Mouse (Mus musculus) spleen, postnatal 10 days (tissue): ENCODE results near the gene Stxbp5l.
"Not testable (repeated sequence)": the region's sequence is repeated elsewhere in the genome, so short reads cannot be mapped to it uniquely, and the experiment has no call there.

ENCODE experiments used
- DNase-seq, 2 experiments: peaks; one replicate each; pipeline ENCODE4 v3.0.0; 2021 to 2022; ENCODE audit warnings: low spot score in 2 of 2

Gene Stxbp5l

DNA sequence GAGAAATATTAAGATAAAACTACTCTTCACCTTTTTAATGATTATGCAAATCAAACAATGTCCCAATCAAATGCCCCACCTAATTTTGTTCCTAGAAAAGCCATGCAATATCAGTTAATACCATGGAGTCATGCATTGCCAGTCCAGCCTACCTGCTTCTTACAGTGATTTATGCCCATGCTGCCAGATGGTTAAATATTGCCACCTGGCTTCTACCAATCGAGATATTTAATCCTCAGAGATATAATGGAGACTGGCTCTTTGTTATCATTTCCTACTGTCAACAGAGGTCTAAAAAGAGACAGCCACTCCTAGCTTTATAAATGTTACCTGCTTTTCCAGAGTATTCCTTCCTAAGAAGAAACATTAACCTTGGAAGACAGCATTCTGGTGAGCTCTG, 104.6 kb downstream of the Stxbp5l start:
- DNase-seq: no peak

DNA sequence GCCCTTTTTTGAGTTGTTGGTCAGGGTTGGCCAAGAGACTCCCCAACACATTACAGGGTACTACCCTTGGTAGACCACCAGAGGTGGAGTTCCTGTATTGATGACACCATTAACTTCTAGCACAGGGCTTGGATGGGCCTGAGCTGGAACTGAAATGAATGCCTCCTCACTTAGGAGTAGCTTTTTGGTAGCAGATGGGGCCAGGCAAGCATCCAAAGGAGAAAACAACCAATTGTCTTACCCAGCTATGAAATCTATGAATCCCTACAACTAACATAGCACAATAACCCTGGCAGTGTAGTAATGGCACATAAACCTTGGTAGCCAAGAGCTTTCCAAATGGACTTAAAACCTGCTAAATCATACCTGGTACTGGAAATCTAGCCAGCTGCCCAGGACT, 111.1 kb downstream of the Stxbp5l start:
- DNase-seq: no peak

DNA sequence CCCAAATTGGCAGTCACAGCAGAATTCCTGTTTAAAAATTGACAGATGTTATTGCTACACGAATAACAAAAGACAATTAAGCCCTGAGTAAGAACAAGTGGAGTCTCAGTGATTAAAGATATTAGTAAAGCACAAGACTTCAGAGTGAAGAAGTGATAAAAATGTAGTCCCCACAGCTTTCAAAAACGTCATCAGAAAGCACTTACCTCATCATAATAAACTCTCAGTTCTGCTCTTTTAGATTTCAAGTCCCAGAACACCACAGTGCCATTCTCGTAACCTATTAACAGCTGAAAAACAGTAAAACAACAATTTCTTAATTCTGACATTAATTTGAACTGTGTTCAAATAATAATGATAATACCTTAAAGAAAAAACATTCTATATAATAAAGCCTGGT, 123.1 kb downstream of the Stxbp5l start:
- DNase-seq: no peak

DNA sequence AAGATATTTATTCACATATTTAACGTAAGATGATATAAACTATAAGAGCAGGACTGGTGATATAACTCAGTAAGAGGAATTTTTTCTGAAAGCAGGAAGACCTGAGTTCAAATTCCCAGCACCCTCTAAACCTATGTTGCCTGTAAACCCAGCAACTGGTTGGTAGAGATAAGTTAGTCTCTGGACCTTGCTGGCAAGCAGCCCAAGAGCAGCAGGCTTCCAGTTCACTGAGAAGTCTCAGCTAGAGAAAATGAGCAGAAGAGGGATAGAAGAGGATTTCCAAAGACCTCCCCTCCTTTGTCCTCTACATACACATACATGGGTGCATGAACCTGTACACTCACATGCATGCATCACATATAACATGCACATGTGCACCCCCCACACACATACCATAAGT, 165.6 kb downstream of the Stxbp5l start:
- no peak for DNase-seq

DNA sequence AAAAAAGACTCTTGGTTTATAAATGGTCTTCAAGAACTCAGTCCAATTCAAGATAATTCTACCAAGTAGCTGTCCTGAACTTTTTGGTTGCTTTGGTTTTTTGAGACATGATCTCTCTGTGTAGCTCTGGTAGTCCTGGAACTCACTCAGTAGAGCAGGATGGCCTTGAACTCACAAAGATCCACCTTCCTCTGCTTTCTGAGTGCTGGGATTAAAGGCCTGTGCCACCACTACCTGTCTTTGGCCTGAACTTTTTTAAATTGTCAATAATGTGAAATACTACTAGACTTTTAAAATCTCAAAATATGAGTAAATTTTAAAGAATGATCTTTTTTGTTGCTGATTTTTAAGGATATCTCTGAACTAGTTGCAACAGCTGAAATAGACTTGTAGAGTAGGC, 176.0 kb downstream of the Stxbp5l start:
- no peak for DNase-seq

DNA sequence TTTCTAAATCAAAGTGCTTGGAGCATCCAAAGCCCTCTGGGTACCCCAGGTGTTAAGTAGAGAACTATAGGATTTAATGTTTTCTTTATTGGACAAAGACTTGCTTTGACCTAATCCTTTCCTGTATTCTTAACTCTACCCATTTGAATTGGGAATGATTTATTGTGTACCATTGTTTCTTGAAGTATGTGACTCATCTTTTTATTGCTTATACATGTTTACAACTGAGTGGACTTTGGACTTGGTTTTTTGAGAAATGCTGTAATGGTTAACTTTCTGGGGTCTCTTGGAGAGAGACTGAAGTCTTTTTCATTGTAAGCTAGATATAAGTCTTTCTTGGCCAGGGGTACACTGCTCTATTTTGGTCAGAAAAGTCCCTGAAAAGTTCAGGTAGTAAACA, 190.6 kb downstream of the Stxbp5l start:
- DNase-seq: no peak

DNA sequence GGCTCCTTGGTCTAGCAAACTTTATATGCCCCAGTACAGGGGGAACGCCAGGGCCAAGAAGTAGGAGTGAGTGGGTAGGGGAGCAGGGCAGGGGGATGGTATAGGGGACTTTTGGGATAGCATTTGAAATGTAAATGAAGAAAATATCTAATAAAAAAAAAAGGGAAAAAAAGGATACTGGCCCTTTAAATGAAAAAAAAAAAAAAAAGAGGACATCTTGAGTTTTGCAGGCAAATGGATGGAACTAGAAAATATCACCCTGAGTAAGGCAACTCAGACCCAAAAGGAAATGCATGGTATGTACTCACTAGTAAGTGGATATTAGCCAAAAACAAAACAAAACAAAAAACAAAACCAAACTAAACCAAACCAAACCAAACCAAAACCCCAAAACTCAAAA, 259.6 kb downstream of the Stxbp5l start:
- not testable (repeated sequence) for DNase-seq

DNA sequence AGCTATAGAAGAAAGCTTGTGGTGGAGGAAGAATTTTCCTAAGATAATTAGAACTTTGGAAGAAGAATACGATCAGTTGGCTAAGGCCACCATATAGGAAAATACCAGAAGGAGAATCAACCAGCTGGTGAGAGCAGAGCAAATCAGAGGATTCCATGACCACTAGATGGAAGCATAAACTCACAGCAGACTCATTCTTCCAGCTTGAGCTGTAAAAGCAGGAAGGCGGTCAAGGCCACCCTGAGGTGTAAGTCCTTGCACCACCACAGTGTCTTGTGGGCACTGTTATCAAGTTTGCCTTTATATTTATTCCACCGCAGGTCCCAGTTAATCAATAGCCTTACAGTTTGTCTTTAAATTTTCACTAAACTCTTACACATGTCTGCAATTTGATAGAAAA, 275.5 kb downstream of the Stxbp5l start:
- DNase-seq: no peak

DNA sequence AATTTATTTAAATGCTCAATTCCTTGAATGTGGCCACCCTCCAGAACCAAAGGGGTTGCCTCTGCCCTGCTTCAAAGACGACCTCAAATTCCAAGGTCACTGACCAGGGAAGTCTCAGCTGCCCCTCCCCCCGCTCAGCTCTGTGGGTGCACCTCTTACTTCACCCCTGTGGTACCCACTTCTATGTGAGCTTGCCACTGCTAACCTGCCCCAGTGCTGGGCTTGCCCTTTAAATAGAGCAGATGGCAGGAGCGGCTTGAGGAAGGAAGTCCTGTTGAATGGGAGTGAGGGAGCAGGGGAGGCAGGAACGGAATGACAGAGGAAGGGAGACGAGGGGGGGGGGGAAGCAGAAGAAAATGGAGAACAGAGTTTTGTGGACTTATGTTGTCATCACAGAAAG, 276.0 kb downstream of the Stxbp5l start:
- no peak for DNase-seq

DNA sequence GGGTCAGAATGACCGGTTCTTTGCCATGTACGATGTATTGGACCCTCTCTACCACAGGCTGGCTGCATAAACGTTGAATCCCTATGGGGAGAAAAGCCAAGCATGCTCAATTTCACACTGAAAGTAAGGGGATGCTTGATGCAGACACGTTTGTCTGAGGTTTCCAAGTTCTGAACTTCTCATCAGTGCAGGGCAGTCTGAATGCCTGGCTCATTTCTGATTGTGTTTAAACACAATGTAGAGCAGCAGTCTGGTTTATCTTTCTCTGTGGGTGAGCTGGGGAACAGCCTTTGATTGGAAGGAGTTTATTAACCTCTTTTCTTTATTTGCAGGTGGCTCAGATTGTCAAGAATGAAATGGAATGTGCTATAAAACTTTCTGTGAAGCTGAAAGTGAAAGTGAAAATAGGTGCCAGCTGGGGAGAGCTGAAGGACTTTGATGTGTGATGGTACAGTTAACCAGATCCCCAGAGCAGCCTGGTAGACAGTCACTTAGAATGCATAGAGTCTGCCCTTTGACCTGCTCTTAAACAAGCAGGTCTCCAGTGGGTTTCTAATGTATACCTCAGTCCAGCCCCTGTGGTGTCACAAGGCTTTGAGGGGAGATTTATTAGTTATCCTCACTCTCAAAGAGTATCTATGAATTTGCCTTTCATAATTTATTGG, 290.5 kb downstream of the Stxbp5l start:
- DNase-seq: no peak

DNA sequence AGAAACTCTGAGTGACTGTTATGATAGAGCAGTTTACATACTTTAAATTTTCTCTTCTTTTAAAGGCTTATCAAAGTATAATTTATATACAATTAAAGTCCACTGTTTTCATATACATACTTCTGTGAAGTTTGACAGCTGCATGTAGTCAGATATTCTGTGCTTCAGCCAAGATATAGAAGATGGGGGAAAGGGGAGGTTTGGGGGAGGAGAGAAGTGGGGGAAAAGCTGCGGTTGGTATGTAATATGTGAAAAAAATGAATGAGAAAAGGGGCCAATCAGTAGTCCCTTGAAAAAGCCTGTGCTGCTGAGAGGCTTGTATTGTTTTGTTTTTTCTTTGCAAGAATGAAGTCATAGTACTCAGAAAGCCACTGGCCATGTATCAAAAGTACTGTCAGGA, 295.1 kb downstream of the Stxbp5l start:
- DNase-seq: no peak

DNA sequence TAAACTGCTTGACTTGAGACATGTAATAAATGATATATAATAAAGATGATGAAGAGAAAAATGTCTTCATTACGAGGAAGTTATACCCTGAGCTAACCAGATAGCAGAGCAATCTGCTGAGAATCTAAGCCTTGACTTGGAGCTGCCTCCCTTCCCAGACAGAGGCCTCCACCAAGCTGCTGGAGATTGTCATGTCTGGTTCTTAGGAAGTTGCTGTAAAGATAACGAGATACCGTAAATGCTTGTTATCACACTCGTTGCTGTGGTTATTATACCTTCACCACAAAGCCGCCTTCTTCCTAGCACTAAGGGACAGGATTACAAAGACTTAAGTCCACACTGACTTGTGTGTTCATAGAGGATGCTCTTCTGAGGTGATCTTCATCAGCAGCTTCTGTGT, 312.4 kb downstream of the Stxbp5l start:
- DNase-seq: no peak
